Mouse (Mus musculus): Measurements from ENCODE around the gene Aco1. TPM values are rescaled to one million over a fixed set of nuclear protein-coding genes. Genes with fewer than 3 reads are reported as not detected.

The Aco1 gene
- polyA plus RNA-seq, 1 experiment from 2014 or later, result 60.1 TPM

DNA sequence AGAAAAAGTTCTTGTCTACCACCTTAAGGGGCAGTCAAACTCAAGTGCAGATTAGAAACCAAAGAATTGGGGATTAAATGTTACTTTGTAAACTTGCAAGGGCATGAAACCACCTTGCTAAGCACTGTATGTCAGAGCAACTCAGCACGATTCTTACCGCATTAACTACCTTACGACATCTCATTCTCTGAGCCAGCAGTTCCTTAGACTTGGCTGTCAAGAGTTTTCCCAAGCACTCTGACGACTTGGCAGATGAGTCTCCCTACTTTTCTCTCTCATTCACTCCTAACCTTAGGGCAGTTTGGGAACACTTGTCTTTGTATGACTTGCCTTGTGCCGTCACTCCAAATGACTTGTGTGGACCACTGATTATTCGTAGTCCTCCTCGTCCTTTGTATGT lies 7.2 kb downstream of the Aco1 start:
- TF ChIP-seq CTCF (IDR thresholded peaks at IDR 0.05; ENCODE audit: low read depth), result no peak

DNA sequence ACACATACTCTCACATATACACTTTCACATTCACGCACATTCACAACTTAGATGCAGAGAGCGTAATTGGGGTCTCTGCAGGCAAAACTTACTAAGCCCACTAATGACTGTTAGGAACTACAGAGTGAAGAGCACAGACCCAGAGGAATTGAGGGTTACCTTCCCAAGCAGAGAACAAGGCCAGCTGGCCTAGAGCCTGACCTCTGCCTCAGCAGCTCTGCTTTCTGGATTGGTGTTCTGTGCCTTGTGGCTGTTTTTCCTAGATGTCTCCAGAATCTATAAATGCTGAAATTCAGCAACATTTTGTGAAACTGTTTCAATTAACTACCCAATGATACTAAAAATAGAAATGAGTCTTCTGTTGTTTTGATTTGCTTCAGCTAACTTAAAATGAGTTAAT lies 9.9 kb downstream of the Aco1 start:
- H3K27me3 ChIP-seq (ENCODE audit: insufficient read depth, low read length), result no peaks in the 10 kb centered on the region
- H3K36me3 ChIP-seq (ENCODE audit: insufficient read depth), result no peaks in the 10 kb centered on the region
- 99% methylated on average over 2 of the region's 2 CpGs for WGBS
- DNase-seq, result no peak
- ATAC-seq (ENCODE audit: insufficient read depth), result no peak
- peaks cover 8% of the 10 kb centered on the region; the same call in 1 of the 2 replicates for H3K4me1 ChIP-seq (ENCODE audit: insufficient read depth)
- H3K27ac ChIP-seq (ENCODE audit: low read depth), result no peak overlapping the region
- H3K4me2 ChIP-seq, result no peak overlapping the region
- TF ChIP-seq CTCF (IDR thresholded peaks at IDR 0.05; ENCODE audit: low read depth), result no peak
- H3K4me3 ChIP-seq (ENCODE audit: low read depth, low read length), result no peak overlapping the region
- H3K9me3 ChIP-seq (ENCODE audit: low read depth, low read length), result no peaks in the 10 kb centered on the region
- no peak overlapping the region for H3K9ac ChIP-seq

More for the DNA sequence above, 7.2 kb downstream of the Aco1 start:
- Histone ChIP-seq H3K4me2 (no peak overlapping the region), H3K4me3 (ENCODE audit: low read depth, low read length) (no peak overlapping the region), H3K36me3 (ENCODE audit: insufficient read depth) (no peaks in the 10 kb centered on the region), H3K27ac (ENCODE audit: low read depth) (no peak overlapping the region), H3K9ac (no peak overlapping the region), H3K27me3 (ENCODE audit: insufficient read depth, low read length) (no peaks in the 10 kb centered on the region), H3K4me1 (ENCODE audit: insufficient read depth) (no peaks in the 10 kb centered on the region), H3K9me3 (ENCODE audit: low read depth, low read length) (no peaks in the 10 kb centered on the region)
- 89% methylated on average over 7 of the region's 7 CpGs for WGBS
- DNase-seq, result no peak
- ATAC-seq (ENCODE audit: insufficient read depth), result no peak

- WGBS, result 95% methylated on average over 4 of the region's 4 CpGs
- H3K9me3 ChIP-seq (ENCODE audit: low read depth, low read length), result no peaks in the 10 kb centered on the region
- H3K4me3 ChIP-seq (ENCODE audit: low read depth, low read length), result no peak overlapping the region
- H3K27me3 ChIP-seq (ENCODE audit: insufficient read depth, low read length), result no peaks in the 10 kb centered on the region
- H3K36me3 ChIP-seq (ENCODE audit: insufficient read depth), result no peaks in the 10 kb centered on the region
- ATAC-seq (ENCODE audit: insufficient read depth), result no peak
- no peak for DNase-seq
- no peak overlapping the region for H3K27ac ChIP-seq (ENCODE audit: low read depth)
- peaks cover 8% of the 10 kb centered on the region; the same call in 1 of the 2 replicates for H3K4me1 ChIP-seq (ENCODE audit: insufficient read depth)
- no peak overlapping the region for H3K9ac ChIP-seq
- no peak overlapping the region for H3K4me2 ChIP-seq
- no peak for TF ChIP-seq CTCF (IDR thresholded peaks at IDR 0.05; ENCODE audit: low read depth)
These were observed 10.6 kb downstream of the Aco1 start for GRCm38 (mm10) chr4:40153500-40153899.

- H3K27ac ChIP-seq (ENCODE audit: low read depth), result no peak overlapping the region
- no peaks in the 10 kb centered on the region for H3K27me3 ChIP-seq (ENCODE audit: insufficient read depth, low read length)
- H3K4me1 ChIP-seq (ENCODE audit: insufficient read depth), result peaks cover 8% of the 10 kb centered on the region; the same call in 1 of the 2 replicates
- DNase-seq (no peak), ATAC-seq (ENCODE audit: insufficient read depth) (no peak)
- WGBS, result 86% methylated on average over 4 of the region's 4 CpGs
- no peak overlapping the region for H3K4me2 ChIP-seq
- TF ChIP-seq CTCF (IDR thresholded peaks at IDR 0.05; ENCODE audit: low read depth), result no peak
- H3K4me3 ChIP-seq (ENCODE audit: low read depth, low read length), result no peak overlapping the region
- H3K9me3 ChIP-seq (ENCODE audit: low read depth, low read length), result no peaks in the 10 kb centered on the region
- H3K36me3 ChIP-seq (ENCODE audit: insufficient read depth), result no peaks in the 10 kb centered on the region
- no peak overlapping the region for H3K9ac ChIP-seq
These were observed 11.9 kb downstream of the Aco1 start for GRCm38 (mm10) chr4:40154751-40155150.

DNA sequence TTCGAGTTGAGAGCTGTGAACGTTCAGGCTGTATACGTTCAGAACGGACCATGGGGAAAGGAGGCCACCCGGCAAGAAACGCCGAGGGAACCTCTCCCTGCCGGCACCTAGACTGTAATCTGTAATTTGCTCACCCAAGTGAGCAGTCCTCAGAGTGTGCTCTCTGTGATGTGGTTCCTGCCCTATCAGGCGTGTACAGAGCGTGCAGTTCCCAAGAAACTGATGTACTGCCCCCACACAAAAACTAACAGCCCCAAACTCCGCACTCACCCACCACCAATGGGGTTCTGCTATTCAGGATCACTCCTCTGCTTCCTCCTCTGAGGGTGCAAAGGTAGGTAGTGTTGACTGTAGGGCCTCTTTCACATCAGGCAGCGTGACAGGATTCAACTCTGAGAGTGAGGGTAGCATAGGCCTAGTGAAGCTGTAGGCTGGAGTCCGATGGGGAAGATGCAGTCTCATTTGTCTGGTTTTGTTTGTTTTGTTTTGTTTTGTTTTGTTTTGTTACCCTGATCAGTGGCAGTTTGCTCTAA lies 12.7 kb downstream of the Aco1 start:
- no peaks in the 10 kb centered on the region for H3K27me3 ChIP-seq (ENCODE audit: insufficient read depth, low read length)
- no peak overlapping the region for H3K4me3 ChIP-seq (ENCODE audit: low read depth, low read length)
- DNase-seq, result no peak
- H3K27ac ChIP-seq (ENCODE audit: low read depth), result no peak overlapping the region; the same call in 1 of the 2 replicates
- no peaks in the 10 kb centered on the region for H3K36me3 ChIP-seq (ENCODE audit: insufficient read depth)
- no peaks in the 10 kb centered on the region for H3K9me3 ChIP-seq (ENCODE audit: low read depth, low read length)
- no peak overlapping the region for H3K4me2 ChIP-seq
- H3K4me1 ChIP-seq (ENCODE audit: insufficient read depth), result peaks cover 8% of the 10 kb centered on the region; the same call in 1 of the 2 replicates
- 72% methylated on average over 13 of the region's 13 CpGs for WGBS
- no peak for TF ChIP-seq CTCF (IDR thresholded peaks at IDR 0.05; ENCODE audit: low read depth)
- H3K9ac ChIP-seq, result no peak overlapping the region
- no peak for ATAC-seq (ENCODE audit: insufficient read depth)

DNA sequence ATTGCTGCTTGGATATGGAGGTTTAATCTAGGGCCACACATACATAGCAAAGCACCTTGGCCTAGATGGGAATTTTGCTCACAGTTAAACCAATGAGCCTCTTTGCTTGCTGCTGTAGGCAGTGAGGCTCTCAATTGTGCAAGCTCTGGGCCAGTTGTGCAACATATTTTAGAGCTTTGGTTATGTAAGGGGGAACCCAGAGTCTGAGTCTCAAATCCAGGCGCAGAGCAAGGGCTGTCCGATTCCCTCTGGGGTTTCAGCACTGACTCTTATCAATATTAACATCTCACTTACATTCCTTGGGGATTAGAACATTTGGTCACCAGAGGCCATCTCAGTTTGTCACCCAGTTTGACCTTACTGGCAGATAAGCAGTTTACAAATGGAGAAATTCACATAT lies 13.3 kb downstream of the Aco1 start:
- 48% methylated on average over 2 of the region's 2 CpGs for WGBS
- ATAC-seq (ENCODE audit: insufficient read depth), result peak; percentile 32; the same call in 1 of the 2 replicates
- TF ChIP-seq CTCF (IDR thresholded peaks at IDR 0.05; ENCODE audit: low read depth), result no peak
- H3K9ac ChIP-seq, result no peak overlapping the region
- no peaks in the 10 kb centered on the region for H3K9me3 ChIP-seq (ENCODE audit: low read depth, low read length)
- H3K4me2 ChIP-seq, result no peak overlapping the region
- no peak overlapping the region for H3K27ac ChIP-seq (ENCODE audit: low read depth)
- no peak overlapping the region for H3K4me3 ChIP-seq (ENCODE audit: low read depth, low read length)
- H3K27me3 ChIP-seq (ENCODE audit: insufficient read depth, low read length), result no peaks in the 10 kb centered on the region
- H3K4me1 ChIP-seq (ENCODE audit: insufficient read depth), result peaks cover 8% of the 10 kb centered on the region; the same call in 1 of the 2 replicates
- H3K36me3 ChIP-seq (ENCODE audit: insufficient read depth), result no peaks in the 10 kb centered on the region
- DNase-seq, result peak; percentile 61

DNA sequence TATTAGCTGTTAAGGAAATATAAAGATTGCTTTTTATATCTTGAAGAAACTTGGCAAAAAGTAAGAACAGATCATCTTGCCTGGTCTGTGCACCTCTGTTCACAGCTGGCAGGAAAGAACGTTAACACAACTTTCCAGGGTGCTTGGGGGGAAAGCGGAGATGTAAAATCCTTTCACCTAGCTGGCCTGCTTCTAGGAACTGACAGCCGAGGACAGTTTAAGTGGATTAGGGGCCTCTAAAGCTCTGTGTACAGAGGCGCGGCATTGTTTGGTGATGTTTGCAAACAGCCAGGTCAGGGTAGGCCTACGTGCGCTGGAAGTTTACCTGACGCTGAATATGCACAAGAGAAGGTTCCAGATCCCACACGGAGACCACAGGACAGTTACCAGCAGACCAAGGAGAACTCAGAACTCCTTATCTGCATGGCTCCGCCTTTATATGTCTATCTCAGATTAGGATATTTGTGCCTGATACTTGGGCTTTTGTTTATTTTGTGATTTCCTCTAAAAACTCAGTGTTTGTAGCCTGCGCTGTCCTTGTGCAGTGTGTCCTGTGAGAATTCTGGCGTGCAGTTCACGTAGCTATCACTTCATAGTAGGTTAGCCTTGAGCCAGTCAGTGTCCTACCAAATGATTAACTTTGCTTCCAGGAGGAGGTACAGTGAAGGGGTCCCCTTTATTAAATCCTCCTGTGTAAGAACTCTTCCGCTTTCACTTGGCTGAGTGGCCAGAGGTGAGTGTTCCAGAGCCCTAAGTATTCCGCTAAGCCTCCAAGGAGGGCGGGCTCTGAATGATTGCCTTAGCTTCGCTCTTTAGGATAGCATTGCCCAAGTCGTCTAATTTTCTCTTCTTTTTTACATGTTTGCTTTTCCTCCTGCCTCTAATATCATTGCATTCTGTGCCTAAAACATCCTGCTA lies 14.0 kb downstream of the Aco1 start:
- H3K27ac ChIP-seq (ENCODE audit: low read depth), result no peak overlapping the region
- 57% methylated on average over 18 of the region's 18 CpGs for WGBS

More for the DNA sequence above, 14.0 kb downstream of the Aco1 start:
- ATAC-seq (ENCODE audit: insufficient read depth), result no peak
- no peak for TF ChIP-seq CTCF (IDR thresholded peaks at IDR 0.05; ENCODE audit: low read depth)
- Histone ChIP-seq H3K9me3 (ENCODE audit: low read depth, low read length) (no peaks in the 10 kb centered on the region), H3K36me3 (ENCODE audit: insufficient read depth) (no peaks in the 10 kb centered on the region), H3K4me2 (no peak overlapping the region), H3K4me1 (ENCODE audit: insufficient read depth) (peaks cover 8% of the 10 kb centered on the region; the same call in 1 of the 2 replicates), H3K9ac (no peak overlapping the region), H3K4me3 (ENCODE audit: low read depth, low read length) (no peak overlapping the region), H3K27me3 (ENCODE audit: insufficient read depth, low read length) (no peaks in the 10 kb centered on the region)
- DNase-seq, result no peak
